Mouse (Mus musculus) granulocyte monocyte progenitor cell, adult 5-6 weeks (primary cell): Measurements from ENCODE around the gene Cd28. TPM values are rescaled to one million over a fixed set of nuclear protein-coding genes. Genes with fewer than 3 reads are reported as not detected.

ENCODE experiments used
- total RNA-seq, 2 experiments: library from RNA; stranded (forward) in 1 of 2; stranded (reverse) in 1 of 2; fragments of 200-712, 200-1000 nt in 1 of 2; fragments of >200 nt in 1 of 2; fragmentation: Nextera tagmentation in 1 of 2; gene quantifications; 2 replicates each; pipeline ENCODE4 v1.2.3; 2014 to 2017

Cd28 gene
- total RNA-seq, 2 experiments from 2014 or later = 2.3 to 3.2 TPM

Other genes with a start within 250 kb of the Cd28 start
- gene Raph1, start 149.7 kb upstream of the Cd28 start, total RNA-seq (2014; fragmentation: Nextera tagmentation) = 7.7 and 23.2 TPM in 2 replicates
- gene Raph1, start 149.7 kb upstream of the Cd28 start, total RNA-seq (2017) = 8.1 and 8.3 TPM in 2 replicates
- gene Ctla4, start 170.2 kb downstream of the Cd28 start, total RNA-seq (2014; fragmentation: Nextera tagmentation) = not detected in 2 replicates
- not detected in 2 replicates for gene Ctla4, start 170.2 kb downstream of the Cd28 start, total RNA-seq (2017)